Mouse (Mus musculus) ES-Bruce4 (cell line): ENCODE measurements at regions not wholly inside any gene's neighbourhood (a gene's known extent, or its start where the extent isn't known, plus 50 kb on each side); places are given as distances from the start of the nearest gene placed in this dataset.

Experiments
- H3K27ac ChIP-seq: 2 replicates; pipeline ENCODE4 v1.5.1; 2012; ENCODE audit warnings: low read length, inconsistent platforms; ENCODE audit not compliant: insufficient read depth
- H3K27me3 ChIP-seq: 2 replicates; pipeline ENCODE4 v1.6.1; 2012; ENCODE audit warnings: mild to moderate bottlenecking, low read length, inconsistent platforms; ENCODE audit not compliant: control insufficient read depth, poor library complexity, insufficient read depth, severe bottlenecking
- H3K36me3 ChIP-seq: 2 replicates; pipeline ENCODE4 v1.6.1; 2012; ENCODE audit warnings: inconsistent platforms, mild to moderate bottlenecking, low read length, moderate library complexity; ENCODE audit not compliant: control insufficient read depth, poor library complexity, insufficient read depth, severe bottlenecking
- H3K4me1 ChIP-seq: one replicate; pipeline ENCODE4 v1.8.1; 2011; ENCODE audit warnings: low read length; ENCODE audit not compliant: control insufficient read depth, insufficient read depth
- H3K4me3 ChIP-seq: 2 replicates; pipeline ENCODE4 v1.5.1; 2011; ENCODE audit warnings: low read depth, mild to moderate bottlenecking, low read length
- H3K9ac ChIP-seq: 2 replicates; pipeline ENCODE4 v1.6.1; 2012; ENCODE audit warnings: low read depth, mild to moderate bottlenecking, inconsistent platforms; ENCODE audit not compliant: poor library complexity, severe bottlenecking
- H3K9me3 ChIP-seq: replicated peaks from 2 replicates; pipeline ENCODE4 v1.6.1; 2012; ENCODE audit warnings: mild to moderate bottlenecking, low read length, inconsistent platforms; ENCODE audit not compliant: control insufficient read depth, poor library complexity, insufficient read depth, severe bottlenecking
- CTCF ChIP-seq: IDR thresholded peaks from one replicate; pipeline ENCODE4 v1.8.1; 2011; ENCODE audit warnings: low read depth, low read length
- EP300 ChIP-seq: IDR thresholded peaks from 2 replicates; pipeline ENCODE4 v1.6.1; 2011; ENCODE audit warnings: low read depth, low read length; ENCODE audit not compliant: insufficient read depth
- POLR2A ChIP-seq: IDR thresholded peaks from one replicate; pipeline ENCODE4 v1.8.1; 2011; ENCODE audit warnings: low read length; ENCODE audit not compliant: insufficient read depth

DNA sequence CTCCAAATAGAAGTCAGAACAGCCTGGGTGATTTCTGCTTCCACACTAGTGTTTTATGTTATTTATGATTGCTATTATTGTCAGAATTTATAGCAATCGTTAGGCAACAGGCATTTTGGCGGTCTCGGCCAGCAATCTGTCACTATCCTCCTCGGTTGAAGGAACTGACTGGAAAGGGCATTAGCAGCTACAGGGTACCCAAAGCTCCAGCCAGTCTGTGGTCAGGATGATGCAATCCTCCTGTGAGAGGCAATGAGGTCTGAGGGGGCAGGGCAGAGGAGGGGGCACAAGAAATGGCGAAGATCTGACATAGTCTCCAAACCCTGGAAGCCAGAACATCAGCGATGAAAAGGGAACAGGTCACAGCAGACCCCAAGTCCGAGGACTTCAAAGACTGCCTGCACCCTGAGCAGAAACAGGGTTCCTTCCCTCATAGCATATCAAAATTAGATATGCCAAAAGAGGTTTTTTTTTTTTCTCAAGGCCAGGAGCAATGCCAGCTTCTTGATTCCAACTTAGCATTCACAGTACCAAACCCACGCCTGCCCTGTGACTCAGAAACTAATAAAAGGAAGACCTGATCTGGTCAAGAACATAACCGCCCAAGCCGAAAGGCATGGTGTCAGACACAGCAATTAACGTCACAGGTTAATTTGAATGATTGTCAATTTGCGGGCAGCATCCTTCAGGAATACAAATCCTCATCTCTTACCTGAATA lies 348.5 kb upstream of the 5930422O12Rik start:
- H3K27me3 ChIP-seq = no peaks in the 10 kb centered on the region
- no peaks in the 10 kb centered on the region for H3K4me1 ChIP-seq
- H3K36me3 ChIP-seq = no peaks in the 10 kb centered on the region
- H3K9me3 ChIP-seq = no peaks in the 10 kb centered on the region
- no peak overlapping the region for H3K4me3 ChIP-seq
- no peak overlapping the region for H3K27ac ChIP-seq
- no peak for TF ChIP-seq POLR2A
- TF ChIP-seq CTCF = no peak
- TF ChIP-seq EP300 = no peak
- no peak overlapping the region for H3K9ac ChIP-seq

- no peaks in the 10 kb centered on the region for H3K27me3 ChIP-seq
- H3K36me3 ChIP-seq = no peaks in the 10 kb centered on the region
- TF ChIP-seq POLR2A = no peak
- H3K9ac ChIP-seq = no peak overlapping the region
- H3K4me3 ChIP-seq = no peak overlapping the region
- H3K4me1 ChIP-seq = no peaks in the 10 kb centered on the region
- no peaks in the 10 kb centered on the region for H3K9me3 ChIP-seq
- H3K27ac ChIP-seq = no peak overlapping the region
These were observed 346.6 kb upstream of the 5930422O12Rik start for GRCm38 (mm10) chr8:33081941-33082340.

DNA sequence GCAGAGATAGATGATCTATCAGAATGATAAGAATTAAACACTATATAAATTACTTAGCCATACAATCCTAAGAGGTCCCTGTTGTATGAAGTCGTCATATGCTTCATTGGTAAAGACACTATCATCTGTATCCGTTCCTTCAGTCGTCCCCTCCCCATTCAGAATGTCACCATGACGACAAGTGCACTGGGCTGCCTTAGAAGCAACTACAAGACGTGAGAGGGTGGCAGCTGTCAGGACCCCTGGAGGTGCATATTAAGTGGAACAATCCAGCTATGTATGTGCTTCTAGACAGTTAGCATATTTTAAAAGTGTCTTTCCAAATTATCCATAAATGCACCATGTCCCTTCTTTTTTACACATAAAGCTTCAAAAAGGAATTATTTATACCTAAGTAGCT lies 343.0 kb upstream of the 5930422O12Rik start:
- H3K4me3 ChIP-seq = no peak overlapping the region
- H3K4me1 ChIP-seq = no peaks in the 10 kb centered on the region
- H3K27ac ChIP-seq = no peak overlapping the region
- H3K36me3 ChIP-seq = no peaks in the 10 kb centered on the region
- H3K9ac ChIP-seq = no peak overlapping the region
- H3K9me3 ChIP-seq = no peaks in the 10 kb centered on the region
- TF ChIP-seq EP300 = no peak
- no peaks in the 10 kb centered on the region for H3K27me3 ChIP-seq

DNA sequence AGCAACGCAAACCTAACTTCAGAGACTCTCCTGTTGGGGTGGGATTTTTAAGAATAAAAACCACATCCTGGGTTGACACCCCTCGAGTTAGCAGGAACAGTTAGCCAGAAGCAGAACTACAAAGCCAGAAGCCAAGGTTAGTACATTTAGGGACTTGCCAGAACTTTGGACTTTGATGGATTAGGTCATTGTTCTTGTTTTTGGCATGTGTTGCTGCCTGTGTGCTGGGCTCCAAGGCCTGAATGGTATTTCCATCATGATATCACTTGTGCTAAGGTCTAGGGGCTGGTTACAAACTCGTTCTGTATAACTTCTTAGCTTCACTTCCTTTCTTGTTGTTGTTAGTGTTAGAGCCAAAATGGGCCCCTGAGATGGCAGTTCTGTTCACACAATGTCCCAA lies 338.8 kb upstream of the 5930422O12Rik start:
- no peak for TF ChIP-seq POLR2A
- no peak for TF ChIP-seq CTCF
- no peak for TF ChIP-seq EP300
- no peak overlapping the region for H3K9ac ChIP-seq
- no peaks in the 10 kb centered on the region for H3K9me3 ChIP-seq
- H3K36me3 ChIP-seq = no peaks in the 10 kb centered on the region
- no peaks in the 10 kb centered on the region for H3K4me1 ChIP-seq
- H3K27ac ChIP-seq = no peak overlapping the region
- no peaks in the 10 kb centered on the region for H3K27me3 ChIP-seq
- no peak overlapping the region for H3K4me3 ChIP-seq

GRCm38 (mm10) chr8:33108914-33109313 lies 319.6 kb upstream of the 5930422O12Rik start:
- Histone ChIP-seq H3K9ac (no peak overlapping the region), H3K9me3 (no peaks in the 10 kb centered on the region)

DNA sequence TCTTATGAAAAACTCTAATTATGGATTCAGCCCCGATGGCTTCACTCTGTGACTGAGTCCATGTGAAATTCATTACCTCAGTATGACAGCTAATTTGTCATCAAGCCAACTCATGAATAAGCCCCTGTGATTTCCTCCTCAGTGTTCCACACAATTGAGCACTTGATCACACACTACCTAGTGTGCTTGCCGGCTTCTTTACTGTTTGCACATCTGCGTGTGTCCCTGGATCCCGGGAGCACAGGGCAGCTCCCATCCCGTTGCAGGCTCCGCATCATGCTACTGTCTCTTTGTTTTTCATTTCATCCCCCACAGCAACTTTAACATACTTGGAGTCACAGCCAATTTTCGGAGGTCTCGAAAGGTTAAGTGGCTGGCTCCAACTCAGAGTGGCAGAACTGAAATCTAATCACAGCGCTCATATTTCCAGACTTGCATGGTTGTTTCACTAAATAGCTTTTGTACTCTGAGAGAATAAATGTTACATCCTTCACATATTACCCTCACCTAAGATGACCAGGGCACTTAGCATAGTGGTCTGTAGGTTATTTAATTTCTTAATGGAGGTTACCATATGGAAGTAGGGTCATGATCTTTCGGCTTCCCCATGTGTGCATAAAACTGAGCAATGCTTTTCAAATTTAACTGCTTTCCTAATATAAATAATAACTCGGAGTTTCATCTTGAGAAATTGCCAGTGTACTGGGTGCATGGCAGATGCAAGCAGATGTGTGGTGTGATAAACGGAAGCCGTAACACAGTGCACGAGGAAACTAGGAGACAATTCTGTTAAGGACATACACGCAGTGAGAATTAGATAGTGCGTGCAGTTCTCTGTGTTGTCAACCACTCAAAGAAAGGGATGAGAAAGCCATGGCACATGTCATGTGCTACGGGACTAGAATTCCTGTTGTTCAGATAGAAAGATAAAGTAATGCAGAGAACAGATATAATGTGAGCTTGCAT lies 313.0 kb upstream of the 5930422O12Rik start:
- Histone ChIP-seq H3K36me3 (no peaks in the 10 kb centered on the region), H3K27me3 (no peaks in the 10 kb centered on the region), H3K4me1 (no peaks in the 10 kb centered on the region), H3K9ac (no peak overlapping the region), H3K27ac (no peak overlapping the region), H3K9me3 (no peaks in the 10 kb centered on the region), H3K4me3 (no peak overlapping the region)
- TF ChIP-seq CTCF (no peak), POLR2A (no peak), EP300 (no peak)

More at GRCm38 (mm10) chr8:33108914-33109313, 319.6 kb upstream of the 5930422O12Rik start:
- no peaks in the 10 kb centered on the region for H3K27me3 ChIP-seq
- H3K36me3 ChIP-seq = no peaks in the 10 kb centered on the region
- H3K4me3 ChIP-seq = no peak overlapping the region
- no peak overlapping the region for H3K27ac ChIP-seq
- TF ChIP-seq EP300 (no peak), CTCF (no peak), POLR2A (no peak)
- H3K4me1 ChIP-seq = no peaks in the 10 kb centered on the region
